Comparison of ENCODE assay signal across 27 mouse cellular contexts in the genomic region with DNA sequence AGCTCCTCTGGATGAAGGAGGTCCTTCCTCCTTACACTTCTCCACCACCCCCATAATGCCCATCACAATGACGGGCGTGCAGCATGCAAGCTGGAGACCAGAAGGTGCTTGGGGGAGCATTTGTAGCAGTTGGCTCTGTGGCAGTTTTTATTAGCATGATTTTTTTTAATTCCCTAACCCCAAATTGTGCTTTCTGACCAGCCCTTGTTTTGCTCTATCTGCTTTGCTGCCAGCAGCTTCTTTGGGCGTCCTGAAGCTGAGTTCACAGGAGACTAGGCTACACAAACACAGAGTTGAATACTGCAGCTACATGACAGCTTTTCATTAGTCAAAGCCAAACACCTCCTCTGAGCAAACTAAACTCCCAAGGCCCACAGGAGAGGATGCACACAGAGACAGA.
"Had no signal": no experiment of that assay in that cellular context is flagged by ENCODE, and none has a peak within 500 bp of the region (broad histone marks: within the 10 kb centered on the region; RNA-seq: fewer than 3 reads in every experiment).

No protein-coding gene starts in this region.

- H3K27me3 ChIP-seq: heart, embryonic 12.5 days; hindbrain, embryonic 12.5 days; intestine, embryonic 15.5 days; limb, embryonic 12.5 days; liver, embryonic 13.5 days; liver, embryonic 15.5 days had no signal

- H3K4me2 ChIP-seq: heart, embryonic 12.5 days; hindbrain, embryonic 12.5 days; hindbrain, embryonic 14.5 days; intestine, embryonic 15.5 days; limb, embryonic 12.5 days; liver, embryonic 11.5 days; liver, embryonic 13.5 days; liver, embryonic 15.5 days had no signal

- ATAC-seq: hindbrain, embryonic 16.5 days; inflammation-experienced regulatory T-cells, adult 6 months; intestine, embryonic 15.5 days; intestine, postnatal 0 days; liver, postnatal 0 days had no signal

- H3K4me3 ChIP-seq: gastrocnemius, adult 2 months; heart, embryonic 10.5 days; heart, embryonic 12.5 days; hindbrain, embryonic 10.5 days; hindbrain, embryonic 12.5 days; intestine, embryonic 15.5 days; left cerebral cortex, adult 2 months; limb, embryonic 10.5 days; limb, embryonic 12.5 days; liver, embryonic 13.5 days; liver, embryonic 15.5 days had no signal

- H3K9ac ChIP-seq: heart, embryonic 12.5 days; hindbrain, embryonic 12.5 days; hindbrain, embryonic 14.5 days; intestine, embryonic 15.5 days; limb, embryonic 12.5 days; liver, embryonic 13.5 days; liver, embryonic 15.5 days; liver, postnatal 0 days had no signal

- H3K27ac ChIP-seq: gastrocnemius, adult 2 months; heart, embryonic 10.5 days; hindbrain, embryonic 10.5 days; hindbrain, embryonic 12.5 days; hindbrain, embryonic 14.5 days; intestine, embryonic 15.5 days; left cerebral cortex, adult 2 months; limb, embryonic 10.5 days; limb, embryonic 12.5 days; liver, embryonic 13.5 days; liver, embryonic 15.5 days had no signal

- H3K9me3 ChIP-seq: heart, embryonic 10.5 days; heart, embryonic 12.5 days; hindbrain, embryonic 10.5 days; hindbrain, embryonic 12.5 days; intestine, embryonic 15.5 days; limb, embryonic 10.5 days; limb, embryonic 12.5 days; liver, embryonic 13.5 days; liver, embryonic 15.5 days had no signal

- H3K4me1 ChIP-seq: heart, embryonic 10.5 days; heart, embryonic 12.5 days; hindbrain, embryonic 10.5 days; hindbrain, embryonic 12.5 days; intestine, embryonic 15.5 days; limb, embryonic 10.5 days; limb, embryonic 12.5 days; liver, embryonic 13.5 days; liver, embryonic 15.5 days had no signal

- DNase-seq: gastrocnemius, adult 2 months; gastrocnemius, postnatal 10 days; gastrocnemius, postnatal 25 days; heart, postnatal 10 days; heart, postnatal 4 days; kidney, adult 18-20 months; kidney, adult 8-10 months; kidney, postnatal 10 days; kidney, postnatal 25 days; kidney, postnatal 4 days; liver; liver, embryonic 13.5 days; liver, postnatal 0 days had no signal

- H3K36me3 ChIP-seq: heart, embryonic 10.5 days; heart, embryonic 12.5 days; hindbrain, embryonic 10.5 days; hindbrain, embryonic 12.5 days; intestine, embryonic 15.5 days; limb, embryonic 10.5 days; limb, embryonic 12.5 days; liver, embryonic 13.5 days; liver, embryonic 15.5 days had no signal
